In the genomic region with DNA sequence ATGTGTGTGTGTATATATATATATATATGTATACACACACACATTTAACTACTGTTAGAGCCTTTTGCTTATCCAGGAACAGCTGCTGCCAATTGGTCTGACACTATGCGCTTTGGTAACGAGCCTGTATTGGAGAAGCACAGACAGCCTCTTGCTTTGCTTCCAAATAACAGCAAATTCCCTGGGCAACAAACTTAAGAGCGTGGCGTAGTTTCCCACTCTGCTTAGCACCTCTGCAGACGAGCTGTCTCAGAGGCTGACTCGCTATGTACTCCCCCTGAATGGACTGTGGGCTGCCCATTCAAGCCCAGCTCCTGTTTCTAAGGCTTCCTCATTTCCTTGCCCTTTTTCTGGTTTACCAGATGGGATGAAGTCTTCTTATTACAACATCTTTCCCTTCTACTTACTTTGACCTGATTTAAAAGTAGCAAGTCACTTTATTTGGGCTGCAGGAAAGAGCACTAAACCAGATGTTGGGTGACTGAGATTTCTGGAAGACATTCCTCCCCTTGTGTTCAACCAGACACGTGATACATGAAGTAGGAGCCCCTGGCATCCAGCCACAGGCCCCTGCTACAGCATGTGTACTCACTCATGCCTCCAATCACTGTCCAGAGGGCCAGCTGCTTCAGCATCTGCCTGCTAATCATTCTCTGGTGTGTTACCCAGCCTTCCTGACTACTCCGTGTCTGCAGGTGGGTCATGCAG, we compare ENCODE assay signal across 9 mouse cellular contexts.
DNase-seq lines count a peak whose midpoint lies in the region; ATAC-seq and TF ChIP-seq lines count a peak whose summit lies in the region.
"Had no signal": no experiment of that assay in that cellular context is flagged by ENCODE, and none has a peak within 500 bp of the region (broad histone marks: within the 10 kb centered on the region; RNA-seq: fewer than 3 reads in every experiment).

No protein-coding gene starts in this region.

- H3K4me3 ChIP-seq in kidney, embryonic 15.5 days (replicated peaks): no peak overlapping the region
- no peak overlapping the region for H3K4me3 ChIP-seq in layer of hippocampus, adult 2 months
- H3K4me3 ChIP-seq: midbrain, embryonic 12.5 days had no signal

- peaks cover 7% of the 10 kb centered on the region; the same call in 1 of the 2 replicates for H3K4me1 ChIP-seq in kidney, embryonic 15.5 days
- H3K4me1 ChIP-seq: midbrain, embryonic 12.5 days had no signal

- H3K9ac ChIP-seq in kidney, embryonic 15.5 days: no peak overlapping the region
- H3K9ac ChIP-seq: midbrain, embryonic 12.5 days had no signal

- no peak for DNase-seq in kidney, adult 18-20 months
- DNase-seq in embryo, embryonic 11.5 days (ENCODE audit: low read depth, low spot score): peak; percentile 29
- peak; percentile 63 to 69 for DNase-seq in gastrocnemius, postnatal 36 days
- peak; percentile 68 for DNase-seq in lung, postnatal 10 days
- DNase-seq in urinary bladder, postnatal 4 days (ENCODE audit: low spot score in 2 of 2): no peak
- no peak for DNase-seq in layer of hippocampus, adult 2 months (ENCODE audit: low spot score in 2 of 2)
- DNase-seq in adrenal gland, postnatal 10 days: no peak

- WGBS in kidney, embryonic 15.5 days: 36% methylated on average over 8 of the region's 8 CpGs

- intact Hi-C loops in gastrocnemius, postnatal 36 days (cut with DNase I): no loop called here

- H3K27ac ChIP-seq in kidney, embryonic 15.5 days: 0 out of 2 replicates have a peak overlapping the region, but pooled peaks have one; percentile 22
- H3K27ac ChIP-seq in layer of hippocampus, adult 2 months: no peak overlapping the region
- H3K27ac ChIP-seq: midbrain, embryonic 12.5 days had no signal

- no peaks in the 10 kb centered on the region for H3K9me3 ChIP-seq in kidney, embryonic 15.5 days (replicated peaks)
- H3K9me3 ChIP-seq: midbrain, embryonic 12.5 days had no signal

- no peak overlapping the region for H3K4me2 ChIP-seq in kidney, embryonic 15.5 days
- H3K4me2 ChIP-seq: midbrain, embryonic 12.5 days had no signal

- ATAC-seq in kidney, embryonic 15.5 days (replicated peaks; ENCODE audit: low FRiP score): 0 out of 2 replicates have a peak, but pooled peaks have one; percentile 40

- no peaks in the 10 kb centered on the region for H3K36me3 ChIP-seq in kidney, embryonic 15.5 days
- H3K36me3 ChIP-seq: midbrain, embryonic 12.5 days had no signal

- TF ChIP-seq CTCF in layer of hippocampus, adult 2 months (conservative IDR thresholded peaks at IDR 0.05): no peak

- H3K27me3 ChIP-seq in kidney, embryonic 15.5 days: no peaks in the 10 kb centered on the region
- H3K27me3 ChIP-seq: midbrain, embryonic 12.5 days had no signal

Comparison
In these comparisons a context has a peak if more than half of its experiments do, and no peak if none do; other contexts are left out.
1. DNase-seq: peak in embryo, embryonic 11.5 days (single experiment), gastrocnemius, postnatal 36 days (2 of 2) and lung, postnatal 10 days (single experiment); none in kidney, adult 18-20 months (single experiment), urinary bladder, postnatal 4 days (0 of 2), layer of hippocampus, adult 2 months (0 of 2) and adrenal gland, postnatal 10 days (single experiment).